Mouse (Mus musculus) cerebellum, adult 11-12 months (tissue): ENCODE results near the gene Gcdh.

Source experiments
- DNase-seq: peaks from one replicate; pipeline ENCODE4 v3.0.0; 2022

The Gcdh gene

GRCm38 (mm10) chr8:84893709-84894134 is at the start of gene Gcdh:
Gene Gcdh, minus strand, starts transcription at chr8:84893921.
- DNase-seq: peak; percentile 94

DNA sequence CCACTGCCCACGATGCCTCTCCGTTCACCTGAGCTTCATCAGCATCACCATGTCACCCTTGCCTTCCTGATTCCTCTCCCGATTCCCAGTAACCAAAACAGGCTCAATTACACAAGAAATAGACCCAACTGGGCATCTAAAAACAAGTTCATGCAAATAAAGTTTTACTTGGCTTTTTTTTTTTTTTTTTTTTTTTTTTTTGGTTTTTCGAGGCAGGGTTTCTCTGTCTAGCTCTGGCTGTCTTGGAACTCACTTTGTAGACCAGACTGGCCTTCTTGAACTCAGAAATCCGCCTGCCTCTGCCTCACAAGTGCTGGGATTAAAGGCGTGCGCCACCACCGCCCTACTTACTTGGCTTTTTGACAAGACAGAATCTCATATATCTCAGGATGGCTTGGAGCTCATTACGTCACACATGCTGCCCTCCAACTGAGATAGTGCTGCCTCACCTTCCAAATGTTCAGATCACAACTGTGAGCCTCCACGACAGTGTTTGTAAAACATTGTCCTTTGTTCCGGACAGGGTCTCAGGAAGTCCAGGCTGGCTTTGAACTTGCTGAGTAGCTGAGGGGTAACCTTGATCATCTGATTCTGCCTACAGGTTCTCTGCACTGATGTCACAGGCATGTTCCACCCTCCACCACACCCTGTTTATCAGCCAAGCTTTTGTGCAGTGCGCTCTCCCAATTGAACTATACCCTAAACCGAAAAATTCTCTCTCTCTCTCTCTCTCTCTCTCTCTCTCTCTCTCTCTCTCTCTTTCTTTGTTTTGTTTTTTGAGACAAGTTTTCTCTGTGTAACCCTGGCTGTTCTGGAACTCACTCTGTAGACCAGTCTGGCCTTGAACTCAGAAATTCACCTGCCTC is 44.1 kb upstream of the Gcdh start:
- peak; percentile 61 for DNase-seq

- DNase-seq: peak; percentile 84
Observed at GRCm38 (mm10) chr8:84936962-84937546, 43.3 kb upstream of the Gcdh start, which contains the start of gene Mast1. Gene Mast1, minus strand, starts transcription at chr8:84937359.

GRCm38 (mm10) chr8:84936041-84936961 is 42.6 kb upstream of the Gcdh start:
- DNase-seq: peak; percentile 48

GRCm38 (mm10) chr8:84935489-84935888 is 41.8 kb upstream of the Gcdh start:
- DNase-seq: peak; percentile 75

- peak; percentile 90 for DNase-seq
Observed at GRCm38 (mm10) chr8:84934860-84935259, 41.1 kb upstream of the Gcdh start.

GRCm38 (mm10) chr8:84933767-84934559 is 40.2 kb upstream of the Gcdh start:
- DNase-seq: peak; percentile 65

DNA sequence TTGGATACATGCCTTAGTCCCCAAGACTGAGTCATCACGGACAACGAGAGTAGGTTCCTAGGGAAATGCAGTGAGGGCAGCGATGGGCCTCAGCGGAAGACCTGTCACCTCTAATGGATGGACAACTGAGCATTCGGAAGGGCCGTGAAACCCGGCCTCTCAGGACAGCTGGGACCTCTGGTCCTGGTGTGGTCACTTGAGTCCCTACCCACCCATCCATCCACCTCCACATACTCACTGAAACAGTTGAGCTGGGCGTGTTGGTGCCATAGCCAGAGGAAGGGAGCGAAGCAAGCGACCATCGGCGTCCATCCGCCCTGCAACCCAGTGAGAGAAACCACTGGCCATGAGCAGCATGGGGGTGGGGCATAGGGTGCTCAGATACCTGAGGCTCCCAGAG is 36.9 kb upstream of the Gcdh start:
- peak; percentile 23 for DNase-seq

GRCm38 (mm10) chr8:84928456-84929306 is 35.0 kb upstream of the Gcdh start:
- peak; percentile 80 for DNase-seq

DNA sequence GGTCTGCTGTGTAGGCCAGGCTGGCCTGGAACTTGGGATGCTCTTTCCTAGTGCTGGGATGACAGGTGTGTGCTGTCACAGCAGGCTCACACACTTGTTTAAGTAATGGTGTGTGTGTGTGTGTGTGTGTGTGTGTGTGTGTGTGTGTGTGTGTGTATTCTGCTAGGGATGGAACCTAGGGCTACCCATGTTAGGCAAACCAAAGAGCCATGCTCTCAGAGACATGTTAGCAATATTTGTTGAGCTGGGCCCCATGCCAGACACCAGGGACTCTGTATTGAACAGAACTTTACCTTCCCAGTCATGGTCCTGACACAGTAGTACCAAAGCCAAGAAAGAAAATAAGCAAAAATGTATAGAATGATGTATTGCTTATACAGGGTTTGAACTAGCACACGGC is 33.8 kb upstream of the Gcdh start:
- peak; percentile 28 for DNase-seq

GRCm38 (mm10) chr8:84925557-84925956 is 31.8 kb upstream of the Gcdh start:
- DNase-seq: no peak

GRCm38 (mm10) chr8:84921596-84921995 is 27.9 kb upstream of the Gcdh start:
- DNase-seq: no peak

DNA sequence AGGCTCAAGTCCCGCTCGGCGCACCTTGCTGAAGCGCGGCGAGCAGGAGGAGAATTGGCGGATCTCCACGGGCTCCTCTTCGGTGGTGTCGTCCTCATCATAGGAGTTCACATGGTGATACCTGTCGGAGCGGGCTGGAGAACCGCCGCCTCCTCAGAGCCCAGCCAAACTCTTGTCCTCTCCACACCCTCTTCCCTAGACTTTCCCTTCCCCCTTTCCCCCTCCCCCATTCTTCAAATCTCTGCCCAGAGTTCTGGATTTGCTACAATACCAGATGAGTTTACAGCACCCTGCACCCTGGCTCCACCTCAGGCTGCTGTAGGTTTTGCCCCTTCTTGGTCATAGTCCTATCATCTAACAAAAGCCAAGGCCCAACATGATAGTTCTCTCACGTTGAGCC is 24.9 kb upstream of the Gcdh start:
- DNase-seq: no peak

- no peak for DNase-seq
Observed at GRCm38 (mm10) chr8:84917781-84918180, 24.1 kb upstream of the Gcdh start.

DNA sequence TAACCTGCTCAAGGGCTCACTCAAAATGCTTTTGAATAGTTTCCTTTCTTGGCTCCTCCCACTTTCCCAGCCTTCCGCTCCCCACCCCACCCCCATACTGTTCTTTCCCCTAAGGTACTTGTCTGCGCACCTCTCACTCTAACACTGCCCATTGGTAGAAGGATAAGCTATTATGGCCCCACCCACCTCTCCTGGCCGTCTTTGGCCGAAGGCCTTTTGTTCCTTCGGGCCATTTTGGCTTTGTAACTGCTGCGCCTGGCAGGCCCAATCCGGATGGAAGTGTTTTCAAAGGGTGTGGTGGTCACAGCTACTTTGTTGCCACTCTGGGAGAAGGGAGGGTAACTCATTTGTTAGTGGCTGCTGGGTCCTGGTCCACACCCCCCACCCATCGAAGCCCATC is 21.5 kb upstream of the Gcdh start:
- no peak for DNase-seq

DNA sequence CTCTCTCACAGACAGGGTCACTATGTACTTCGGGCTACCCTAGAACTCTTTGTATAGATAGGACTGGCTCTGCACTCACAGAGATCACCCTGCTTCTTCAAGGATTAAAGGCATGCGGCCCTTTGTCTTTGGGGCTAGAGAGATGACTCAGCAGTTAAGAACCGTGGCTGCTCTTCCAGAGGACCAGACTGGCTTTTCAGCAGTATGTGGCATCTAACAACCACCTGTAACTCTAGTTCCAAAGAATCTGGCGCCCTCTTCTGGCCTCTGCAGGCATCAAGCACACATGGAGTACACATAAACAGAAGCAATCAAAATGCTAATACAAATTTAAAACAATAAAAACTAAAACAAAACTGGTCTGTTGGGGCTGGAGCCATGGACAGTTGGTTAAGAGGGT is 20.2 kb upstream of the Gcdh start:
- DNase-seq: no peak

GRCm38 (mm10) chr8:84913502-84913900 is 19.8 kb upstream of the Gcdh start:
- DNase-seq: no peak

- peak; percentile 93 for DNase-seq
Observed at GRCm38 (mm10) chr8:84912895-84913501, 19.3 kb upstream of the Gcdh start.

- DNase-seq: no peak
Observed at GRCm38 (mm10) chr8:84912391-84912790, 18.7 kb upstream of the Gcdh start.

GRCm38 (mm10) chr8:84911854-84912253 is 18.1 kb upstream of the Gcdh start:
- DNase-seq: no peak

DNA sequence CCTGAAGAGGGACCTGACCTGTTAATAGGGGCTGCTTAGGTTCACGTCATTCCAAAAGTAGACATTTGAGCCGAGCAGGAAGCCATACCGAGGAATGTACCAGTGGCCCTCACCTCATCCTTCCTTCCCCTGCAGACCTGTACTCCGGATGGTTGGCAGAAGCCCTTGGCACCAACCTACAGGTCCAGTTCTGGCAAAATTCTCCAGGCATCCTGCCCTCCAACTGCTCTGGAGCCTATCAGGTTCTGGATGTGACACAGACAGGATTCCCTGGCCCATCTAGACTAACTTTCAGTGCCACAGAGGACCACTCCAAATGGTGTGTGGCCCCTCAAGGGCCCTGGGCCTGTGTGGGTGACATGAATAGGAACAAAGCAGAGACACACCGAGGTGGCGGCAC is 16.8 kb upstream of the Gcdh start:
- DNase-seq: peak; percentile 88
